Mouse (Mus musculus) neural tube, embryonic 14.5 days (tissue): Measurements from ENCODE around the gene Klhl18. TPM values are rescaled to one million over a fixed set of nuclear protein-coding genes. Genes with fewer than 3 reads are reported as not detected.

Experiments
- ATAC-seq: fragments of 200-750 bp; cut with Nextera tagmentation; 2 replicates; pipeline ENCODE4 v1.8.0; 2017; ENCODE audit warnings: low read depth, mild to moderate bottlenecking, moderate TSS enrichment, moderate library complexity
- H3K27ac ChIP-seq: fragments of 300-500 bp; sonication (generic); 2 replicates; pipeline ENCODE4 v1.5.1; 2014; ENCODE audit warnings: low read depth, mild to moderate bottlenecking, control low read depth, low read length, moderate library complexity, mixed read lengths
- H3K27me3 ChIP-seq: fragments of 300-500 bp; sonication (generic); 2 replicates; pipeline ENCODE4 v1.6.1; 2014; ENCODE audit warnings: low read length; ENCODE audit not compliant: control insufficient read depth, insufficient read depth
- H3K36me3 ChIP-seq: fragments of 300-500 bp; sonication (generic); 2 replicates; pipeline ENCODE4 v1.6.1; 2014; ENCODE audit warnings: low read length, mixed read lengths; ENCODE audit not compliant: control insufficient read depth, insufficient read depth
- H3K4me1 ChIP-seq: fragments of 300-500 bp; sonication (generic); 2 replicates; pipeline ENCODE4 v1.6.1; 2014; ENCODE audit warnings: low read length; ENCODE audit not compliant: control insufficient read depth, insufficient read depth
- H3K4me2 ChIP-seq: fragments of 300-500 bp; sonication (generic); 2 replicates; pipeline ENCODE4 v1.6.1; 2014; ENCODE audit warnings: mild to moderate bottlenecking, low read depth, low read length, control low read depth
- H3K4me3 ChIP-seq: fragments of 300-500 bp; sonication (generic); 2 replicates; pipeline ENCODE4 v1.5.1; 2014; ENCODE audit warnings: low read depth, low read length, control low read depth, mixed read lengths
- H3K9ac ChIP-seq: fragments of 300-500 bp; sonication (generic); replicated peaks from 2 replicates; pipeline ENCODE4 v1.6.1; 2014; ENCODE audit warnings: low read depth, mild to moderate bottlenecking, control low read depth, low read length, mixed read lengths
- H3K9me3 ChIP-seq: fragments of 300-500 bp; sonication (generic); 2 replicates; pipeline ENCODE4 v1.6.1; 2016; ENCODE audit warnings: low read length; ENCODE audit not compliant: control insufficient read depth
- WGBS: fragments of 180-500 bp; shearing (Covaris S2); extraction: QIAGEN DNeasy Blood & Tissue Kit; methylation state at CpG from one replicate; pipeline ENCODE4 v1.1.7; 2014; 5-methylcytosine and 5-hydroxymethylcytosine counted together
- polyA plus RNA-seq: library from polyadenylated mRNA; unstranded; fragments of >200 nt; fragmentation: Nextera tagmentation; extraction: Ambion mirVana; gene quantifications from 2 replicates; pipeline ENCODE4 v1.2.1, GENCODE M21; 2014

The Klhl18 gene
- polyA plus RNA-seq, 1 experiment from 2014 or later = 24.1 TPM

DNA sequence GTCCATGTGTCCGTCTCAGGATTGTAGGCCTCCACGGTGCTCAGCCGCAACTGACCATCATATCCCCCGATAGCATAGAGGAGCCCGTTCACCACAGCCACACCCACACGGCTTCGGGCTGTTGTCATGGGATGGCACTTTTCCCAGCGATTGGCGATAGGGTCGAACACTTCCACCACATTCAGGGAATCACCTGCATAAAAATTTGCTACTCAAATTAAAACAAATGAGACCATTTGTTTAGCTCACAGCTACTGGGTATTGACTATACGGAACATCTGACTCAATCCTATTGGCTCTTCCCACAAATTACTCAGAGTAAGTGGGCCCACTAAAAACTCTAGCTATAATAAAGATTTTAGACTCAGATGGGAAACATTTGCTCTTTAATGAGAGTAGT lies 40.5 kb downstream of the Klhl18 start:
- H3K36me3 ChIP-seq = peaks cover 22% of the 10 kb centered on the region
- no peak for ATAC-seq
- 95% methylated on average over 11 of the region's 11 CpGs for WGBS

DNA sequence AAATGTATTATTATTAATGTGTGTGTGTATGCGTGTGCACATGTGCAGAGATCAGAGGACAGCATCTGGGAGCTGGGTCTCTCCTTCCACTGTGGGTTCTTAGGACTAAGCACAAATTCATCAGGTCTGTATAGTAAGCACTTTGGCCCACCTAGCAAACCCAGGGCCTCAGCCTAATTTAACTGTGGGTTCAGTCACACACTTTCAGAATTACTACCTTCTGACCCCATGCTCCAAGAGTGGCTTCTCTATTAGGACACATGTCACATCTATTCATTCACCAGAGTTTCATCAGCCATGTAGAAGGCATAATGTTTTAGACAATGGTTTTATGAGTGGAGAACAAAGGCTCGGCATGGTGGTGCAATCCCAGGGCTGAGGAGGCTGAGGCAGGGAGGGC lies 43.4 kb downstream of the Klhl18 start:
- H3K4me1 ChIP-seq = no peaks in the 10 kb centered on the region
- H3K9ac ChIP-seq = no peak overlapping the region
- no peaks in the 10 kb centered on the region for H3K27me3 ChIP-seq
- no peak overlapping the region for H3K4me3 ChIP-seq
- H3K27ac ChIP-seq = no peak overlapping the region
- ATAC-seq = no peak
- peaks cover 32% of the 10 kb centered on the region for H3K36me3 ChIP-seq
- no peaks in the 10 kb centered on the region for H3K9me3 ChIP-seq
- no peak overlapping the region for H3K4me2 ChIP-seq
- 93% methylated on average over 2 of the region's 2 CpGs for WGBS

More for the DNA sequence above, 40.5 kb downstream of the Klhl18 start:
- Histone ChIP-seq H3K9ac (no peak overlapping the region), H3K4me2 (no peak overlapping the region), H3K4me3 (no peak overlapping the region), H3K9me3 (no peaks in the 10 kb centered on the region), H3K4me1 (no peaks in the 10 kb centered on the region), H3K27ac (no peak overlapping the region), H3K27me3 (no peaks in the 10 kb centered on the region)

DNA sequence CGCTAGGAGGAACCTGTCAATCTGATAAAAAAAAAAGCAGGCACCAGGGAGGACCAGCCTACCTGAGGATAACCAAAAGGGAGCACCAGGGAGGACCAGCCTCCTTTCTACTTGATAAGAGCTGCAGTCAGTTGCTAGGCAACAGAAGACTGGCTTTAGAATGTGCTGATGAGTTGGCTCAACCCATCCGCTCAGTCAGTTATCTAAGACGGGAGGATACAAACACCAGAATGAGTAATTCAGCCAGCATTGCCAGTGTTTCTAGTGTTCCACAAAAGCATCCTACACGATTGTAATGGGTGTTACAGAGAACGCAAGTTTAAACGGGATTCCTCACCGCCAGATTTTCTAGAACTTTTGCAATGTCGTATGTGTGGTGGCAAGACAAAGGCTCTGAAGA lies 45.3 kb downstream of the Klhl18 start:
- peaks cover 38% of the 10 kb centered on the region for H3K36me3 ChIP-seq

DNA sequence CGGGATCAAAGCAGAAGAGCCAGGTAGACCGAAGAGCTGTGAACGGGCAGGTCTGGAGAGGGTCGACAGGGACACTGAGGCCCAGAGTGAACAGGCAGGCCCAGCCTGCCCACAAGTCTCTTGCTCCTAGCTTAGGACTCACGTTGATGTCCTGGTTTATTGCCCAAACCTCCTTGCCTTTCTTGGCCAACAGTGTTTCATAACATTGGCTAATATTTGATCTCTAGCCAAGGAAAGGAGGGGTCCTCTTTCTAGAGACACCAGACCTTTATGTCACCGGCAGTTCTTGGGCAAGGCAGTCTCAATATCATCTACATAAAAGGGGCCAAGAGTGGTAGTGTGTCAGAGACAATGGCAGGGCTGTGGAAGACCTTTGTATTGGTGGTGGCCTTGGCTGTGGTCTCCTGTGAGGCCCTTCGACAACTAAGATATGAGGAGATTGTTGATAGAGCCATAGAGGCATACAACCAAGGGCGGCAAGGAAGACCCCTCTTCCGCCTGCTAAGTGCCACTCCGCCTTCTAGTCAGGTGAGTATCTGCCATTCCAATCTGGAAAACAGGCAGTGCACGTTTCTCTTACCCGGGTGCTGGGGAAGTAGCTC lies 56.9 kb downstream of the Klhl18 start, which contains the start of gene Ngp:
TSS of gene Ngp (plus strand) at position 237 of the 602 bp plus-strand sequence.
- WGBS = 94% methylated on average over 12 of the region's 12 CpGs
- no peaks in the 10 kb centered on the region for H3K9me3 ChIP-seq
- no peak within 1 kb of the TSS for H3K27ac ChIP-seq
- H3K4me3 ChIP-seq = no peak within 1 kb of the TSS
- H3K9ac ChIP-seq = no peak within 1 kb of the TSS
- no peaks in the 10 kb centered on the region for H3K36me3 ChIP-seq
- ATAC-seq = no peak
- H3K27me3 ChIP-seq = no peaks in the 10 kb centered on the region
- no peaks in the 10 kb centered on the region for H3K4me1 ChIP-seq
- no peak within 1 kb of the TSS for H3K4me2 ChIP-seq

More for the DNA sequence above, 45.3 kb downstream of the Klhl18 start:
- WGBS = 70% methylated on average over 8 of the region's 8 CpGs
- Histone ChIP-seq H3K4me2 (no peak overlapping the region), H3K9ac (no peak overlapping the region), H3K27me3 (no peaks in the 10 kb centered on the region), H3K27ac (no peak overlapping the region), H3K4me1 (no peaks in the 10 kb centered on the region), H3K4me3 (no peak overlapping the region), H3K9me3 (no peaks in the 10 kb centered on the region)
- ATAC-seq = no peak

DNA sequence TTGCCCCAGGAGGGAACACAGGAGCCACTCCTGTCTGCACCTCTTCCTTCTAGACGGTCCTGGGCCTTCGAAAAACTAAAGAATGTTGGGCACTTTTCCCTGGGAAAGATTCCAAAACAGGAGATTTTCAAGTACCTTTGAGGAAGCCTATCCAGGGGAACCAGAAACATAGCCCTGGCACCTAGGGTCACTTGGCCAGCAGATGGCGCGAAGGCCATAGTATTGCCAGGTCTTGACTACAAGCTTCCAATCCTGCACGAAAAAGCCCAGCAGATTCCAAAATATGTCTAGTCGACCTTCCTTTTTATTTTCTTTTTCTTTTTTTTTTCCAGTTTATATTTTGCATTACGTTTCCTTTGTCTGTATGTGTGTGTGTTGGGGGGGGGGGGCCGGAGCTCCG lies 62.7 kb downstream of the Klhl18 start:
- H3K27ac ChIP-seq = no peak overlapping the region
- no peaks in the 10 kb centered on the region for H3K9me3 ChIP-seq
- no peak overlapping the region for H3K4me2 ChIP-seq
- H3K4me1 ChIP-seq = 0 out of 2 replicates have a peak, but pooled peaks cover under 1% of the 10 kb centered on the region
- no peak overlapping the region for H3K9ac ChIP-seq
- WGBS = 55% methylated on average over 9 of the region's 9 CpGs
- ATAC-seq = no peak
- H3K4me3 ChIP-seq = no peak overlapping the region
- no peaks in the 10 kb centered on the region for H3K36me3 ChIP-seq
- no peaks in the 10 kb centered on the region for H3K27me3 ChIP-seq

DNA sequence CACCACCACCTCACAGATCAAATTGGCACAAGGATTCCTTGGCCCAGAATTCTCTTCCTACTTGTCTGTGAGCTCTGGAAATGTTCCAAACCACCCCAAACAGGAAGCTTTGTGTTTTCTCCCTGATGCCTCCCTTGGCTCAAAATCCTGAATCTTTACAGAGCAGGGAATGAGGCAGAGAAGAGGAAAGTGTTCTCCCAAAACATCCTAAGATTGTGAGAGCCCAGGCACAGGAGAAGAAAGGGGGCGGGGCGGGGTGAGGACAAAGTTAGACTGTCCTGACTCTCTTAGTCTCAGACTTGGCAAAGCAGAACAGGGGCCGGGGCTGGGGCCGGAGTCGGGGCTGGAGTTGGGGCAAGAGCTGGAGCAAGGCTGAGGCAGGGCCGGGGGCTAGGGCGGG lies 63.6 kb downstream of the Klhl18 start:
- no peak overlapping the region for H3K4me3 ChIP-seq
- H3K27me3 ChIP-seq = no peaks in the 10 kb centered on the region
- H3K4me2 ChIP-seq = no peak overlapping the region
- 76% methylated on average over 7 of the region's 7 CpGs for WGBS
- H3K9ac ChIP-seq = no peak overlapping the region
- no peaks in the 10 kb centered on the region for H3K9me3 ChIP-seq
- 0 out of 2 replicates have a peak, but pooled peaks cover 3% of the 10 kb centered on the region for H3K4me1 ChIP-seq
- no peak for ATAC-seq
- H3K36me3 ChIP-seq = no peaks in the 10 kb centered on the region
- H3K27ac ChIP-seq = no peak overlapping the region

DNA sequence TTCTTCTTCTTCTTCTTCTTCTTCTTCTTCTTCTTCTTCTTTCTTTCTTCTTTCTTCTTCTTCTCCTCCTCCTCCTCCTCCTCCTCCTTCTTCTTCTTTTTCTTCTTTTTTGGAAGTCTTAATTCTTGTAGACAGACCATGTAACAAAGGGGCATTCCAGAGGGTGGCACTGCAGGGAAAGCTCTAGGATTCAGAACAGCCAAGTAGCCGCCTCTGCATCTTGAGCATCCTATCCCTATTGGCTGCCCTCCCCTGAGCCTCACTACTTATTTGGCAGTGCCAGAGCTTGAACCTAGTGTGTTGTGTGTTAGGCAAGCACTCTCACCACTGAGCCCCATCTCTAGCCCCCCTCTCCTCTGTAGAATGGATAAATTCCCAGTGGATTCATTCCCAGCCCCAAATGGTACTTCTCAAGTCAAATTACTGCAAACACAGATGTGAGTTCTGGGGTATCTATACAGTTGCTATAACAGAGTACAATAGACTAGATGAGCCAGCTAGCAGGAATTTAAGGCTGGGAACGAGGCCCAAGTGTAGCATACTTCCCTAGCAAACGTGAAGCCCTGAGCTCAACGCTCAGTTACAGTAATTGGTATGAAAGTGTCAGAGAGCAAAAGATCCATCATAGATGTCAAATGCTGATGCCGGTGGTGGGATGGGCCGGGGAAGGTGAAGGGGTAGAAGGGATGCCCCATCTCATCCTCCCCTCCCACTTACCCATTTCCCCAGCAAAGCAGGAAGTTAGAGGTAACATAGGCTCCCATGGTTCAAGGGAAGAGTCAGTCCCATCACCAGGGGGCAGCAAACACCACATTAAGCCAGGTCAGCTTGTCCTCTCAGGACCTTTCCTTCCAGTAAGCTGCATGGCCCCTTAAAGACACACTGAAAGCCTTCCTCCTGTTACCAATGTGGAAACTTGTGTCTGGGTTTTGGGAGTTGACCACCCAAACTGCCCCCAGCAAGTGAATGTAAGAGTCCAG lies 65.3 kb downstream of the Klhl18 start:
- no peaks in the 10 kb centered on the region for H3K27me3 ChIP-seq
- no peak for ATAC-seq
- H3K4me3 ChIP-seq = no peak overlapping the region
- H3K4me1 ChIP-seq = peaks cover 11% of the 10 kb centered on the region
- no peaks in the 10 kb centered on the region for H3K36me3 ChIP-seq
- no peak overlapping the region for H3K9ac ChIP-seq
- no peak overlapping the region for H3K27ac ChIP-seq
- no peak overlapping the region for H3K4me2 ChIP-seq
- H3K9me3 ChIP-seq = no peaks in the 10 kb centered on the region
- WGBS = 46% methylated on average over 6 of the region's 6 CpGs

DNA sequence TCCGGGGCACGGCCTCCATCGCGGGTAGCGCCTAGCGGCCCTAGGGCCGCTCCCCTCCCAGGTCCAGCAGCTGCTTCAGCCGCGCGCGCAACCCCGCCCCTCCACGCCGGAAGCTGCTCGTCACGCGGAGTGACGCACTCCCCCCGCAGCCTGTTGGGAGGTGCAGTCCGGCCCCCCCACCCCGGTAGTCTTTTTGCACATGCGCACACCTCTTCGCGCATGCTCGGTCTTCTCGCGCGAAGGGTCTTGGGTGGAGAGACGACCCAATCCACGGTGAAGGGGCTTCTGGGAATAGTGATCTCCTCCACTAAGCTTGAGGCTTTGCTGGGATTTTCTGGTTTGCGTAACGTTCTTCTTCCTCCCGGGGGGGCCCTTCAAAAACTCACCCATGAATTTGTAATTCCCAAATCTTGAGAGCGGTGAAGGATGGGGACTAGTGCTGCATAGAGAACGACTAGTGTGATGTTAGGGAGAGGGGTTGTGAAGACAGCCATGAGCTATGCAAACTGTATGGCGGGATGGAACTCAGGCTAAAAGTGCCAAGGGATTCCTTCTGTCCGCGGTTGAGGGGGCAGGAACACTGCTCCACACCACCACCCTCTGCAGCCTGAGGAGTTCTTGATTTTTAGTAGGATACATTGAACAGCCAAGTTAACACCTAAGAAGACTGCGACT lies 68.3 kb downstream of the Klhl18 start, which contains the start of gene Ptpn23:
TSS of gene Ptpn23 (minus strand) at position 115 of the 675 bp plus-strand sequence.
- H3K9ac ChIP-seq = peak within 1 kb of the TSS; percentile 82

More for the DNA sequence above, 68.3 kb downstream of the Klhl18 start, which contains the start of gene Ptpn23:
- WGBS = 1% methylated on average over 39 of the region's 39 CpGs
- Histone ChIP-seq H3K4me1 (peaks cover 11% of the 10 kb centered on the region), H3K36me3 (no peaks in the 10 kb centered on the region), H3K4me2 (peak within 1 kb of the TSS; percentile 91), H3K27ac (peak within 1 kb of the TSS; percentile 82), H3K27me3 (no peaks in the 10 kb centered on the region), H3K4me3 (peak within 1 kb of the TSS; percentile 73), H3K9me3 (no peaks in the 10 kb centered on the region)
- peak; percentile 94 for ATAC-seq
